Mouse (Mus musculus): ENCODE measurements around the gene Anapc11.

The Anapc11 gene

GRCm38 (mm10) chr11:120627468-120628300 is 29.5 kb downstream of the Anapc11 start:
- DNase-seq (ENCODE audit: low spot score in 2 of 2), result no peak

- DNase-seq (ENCODE audit: low spot score in 2 of 2), result no peak
These were observed 30.6 kb downstream of the Anapc11 start for GRCm38 (mm10) chr11:120628601-120629340.

- no peak for DNase-seq (ENCODE audit: low spot score in 2 of 2)
These were observed 31.1 kb downstream of the Anapc11 start for GRCm38 (mm10) chr11:120629341-120629730.

- DNase-seq (ENCODE audit: low spot score in 2 of 2), result no peak
These were observed 31.7 kb downstream of the Anapc11 start for GRCm38 (mm10) chr11:120629911-120630310.

- DNase-seq (ENCODE audit: low spot score in 2 of 2), result no peak
These were observed 32.2 kb downstream of the Anapc11 start for GRCm38 (mm10) chr11:120630401-120630871.

- no peak for DNase-seq (ENCODE audit: low spot score in 2 of 2)
These were observed 32.9 kb downstream of the Anapc11 start for GRCm38 (mm10) chr11:120630881-120631725.

- no peak for DNase-seq (ENCODE audit: low spot score in 2 of 2)
These were observed 33.7 kb downstream of the Anapc11 start for GRCm38 (mm10) chr11:120631726-120632448.

- DNase-seq (ENCODE audit: low spot score in 2 of 2), result peak; percentile 51 to 52
These were observed 34.6 kb downstream of the Anapc11 start for GRCm38 (mm10) chr11:120632559-120633519.

GRCm38 (mm10) chr11:120633520-120634343 is 35.5 kb downstream of the Anapc11 start, which contains the start of gene Mafg:
Gene Mafg (minus strand): TSS chr11:120633600.
- peak; percentile 87 to 94 for DNase-seq (ENCODE audit: low spot score in 2 of 2)

GRCm38 (mm10) chr11:120634810-120635209 is 36.6 kb downstream of the Anapc11 start:
- no peak for DNase-seq (ENCODE audit: low spot score in 2 of 2)

- no peak for DNase-seq (ENCODE audit: low spot score in 2 of 2)
These were observed 43.0 kb downstream of the Anapc11 start for GRCm38 (mm10) chr11:120641255-120641654.

GRCm38 (mm10) chr11:120641869-120642268 is 43.6 kb downstream of the Anapc11 start:
- no peak for DNase-seq (ENCODE audit: low spot score in 2 of 2)

- DNase-seq (ENCODE audit: low spot score in 2 of 2), result no peak
These were observed 44.8 kb downstream of the Anapc11 start for GRCm38 (mm10) chr11:120642939-120643600.

- peak; percentile 92 to 95 for DNase-seq (ENCODE audit: low spot score in 2 of 2)
These were observed 45.4 kb downstream of the Anapc11 start, which contains the start of gene Pycr1 for GRCm38 (mm10) chr11:120643601-120643987. Gene Pycr1 (minus strand): TSS chr11:120643769.

- no peak for DNase-seq (ENCODE audit: low spot score in 2 of 2)
These were observed 49.0 kb downstream of the Anapc11 start for GRCm38 (mm10) chr11:120647047-120647830.

GRCm38 (mm10) chr11:120648001-120648476 is 49.8 kb downstream of the Anapc11 start, which contains the start of gene Myadml2:
Gene Myadml2 (minus strand): TSS chr11:120648158.
- DNase-seq (ENCODE audit: low spot score in 2 of 2), result peak; percentile 47 to 56

- DNase-seq (ENCODE audit: low spot score in 2 of 2), result no peak
These were observed 53.7 kb downstream of the Anapc11 start for GRCm38 (mm10) chr11:120651872-120652271.
